Mouse (Mus musculus): Measurements from ENCODE around the gene Srsf10. TPM values are rescaled to one million over a fixed set of nuclear protein-coding genes. Genes with fewer than 3 reads are reported as not detected.

Srsf10 gene
- polyA plus RNA-seq, 1 experiment from 2014 or later: 190 TPM

DNA sequence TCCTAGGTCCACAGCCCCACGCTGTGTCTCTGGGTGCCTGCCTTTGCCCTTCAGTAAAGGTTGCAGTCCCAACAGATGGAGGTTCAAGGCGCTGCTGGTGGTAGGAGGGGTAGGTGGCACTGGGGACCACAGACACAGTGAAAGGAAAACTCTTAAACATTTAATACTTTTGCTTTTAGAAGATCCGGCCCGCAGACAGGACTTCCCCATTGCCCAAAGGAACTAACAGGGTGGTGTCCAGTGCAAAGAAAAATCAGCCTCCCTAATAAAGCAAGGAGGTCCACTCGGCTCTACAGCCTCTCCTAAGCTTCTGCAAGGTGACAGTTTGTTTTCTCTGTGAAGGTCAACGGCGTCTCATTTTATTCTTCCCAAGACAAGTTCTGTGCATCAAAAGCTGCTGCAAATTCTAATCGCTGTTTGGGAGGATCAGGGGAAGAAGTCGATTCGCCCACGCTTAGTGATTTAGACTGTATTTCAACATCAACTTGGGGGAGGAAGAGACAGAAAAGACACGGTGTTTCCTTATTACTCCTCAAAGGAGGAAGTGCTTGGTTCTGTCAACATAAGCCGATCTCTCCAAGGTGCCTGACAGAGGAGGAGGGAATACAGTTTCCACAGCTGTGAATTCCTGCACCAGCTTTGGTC, 63.2 kb downstream of the Srsf10 start:
- ATAC-seq: no peak
- H3K4me3 ChIP-seq (ENCODE audit: low read depth, low read length): no peak overlapping the region
- H3K27me3 ChIP-seq (ENCODE audit: control insufficient read depth, insufficient read depth, low read depth, low read length): no peaks in the 10 kb centered on the region
- peaks cover 8% of the 10 kb centered on the region for H3K4me1 ChIP-seq (ENCODE audit: control insufficient read depth, insufficient read depth, low read length)
- H3K36me3 ChIP-seq (ENCODE audit: control insufficient read depth, insufficient read depth, low read length): no peaks in the 10 kb centered on the region; the same call in 1 of the 2 replicates
- no peak overlapping the region for H3K9ac ChIP-seq (ENCODE audit: low read depth, low read length)
- no peak overlapping the region for H3K4me2 ChIP-seq (ENCODE audit: low read length)
- no peak overlapping the region for H3K27ac ChIP-seq (ENCODE audit: low read length)
- no peaks in the 10 kb centered on the region for H3K9me3 ChIP-seq (replicated peaks; ENCODE audit: control insufficient read depth, low read length, poor library complexity, severe bottlenecking)
- 91% methylated on average over 13 of the region's 13 CpGs for WGBS

DNA sequence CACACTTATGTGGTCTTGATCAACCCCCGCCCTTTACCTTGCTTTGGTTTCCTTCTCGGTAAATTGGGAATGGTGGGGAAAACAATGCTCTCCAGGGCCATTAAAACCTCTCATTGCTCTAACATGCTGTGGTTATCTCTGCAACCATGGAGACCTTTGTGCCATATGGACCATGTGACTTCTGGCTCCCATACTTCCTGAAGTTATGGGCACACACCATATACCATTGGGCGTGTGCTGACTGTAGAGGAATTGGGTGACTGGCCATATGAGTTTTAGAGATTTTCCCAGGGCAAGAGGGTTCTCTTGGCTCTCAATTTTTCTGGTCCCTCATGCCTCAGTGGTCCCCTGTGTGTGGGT, 63.7 kb downstream of the Srsf10 start:
- no peaks in the 10 kb centered on the region for H3K9me3 ChIP-seq (replicated peaks; ENCODE audit: control insufficient read depth, low read length, poor library complexity, severe bottlenecking)
- H3K4me3 ChIP-seq (ENCODE audit: low read depth, low read length): no peak overlapping the region
- H3K4me2 ChIP-seq (ENCODE audit: low read length): no peak overlapping the region
- peaks cover 8% of the 10 kb centered on the region for H3K4me1 ChIP-seq (ENCODE audit: control insufficient read depth, insufficient read depth, low read length)
- H3K9ac ChIP-seq (ENCODE audit: low read depth, low read length): no peak overlapping the region
- no peak for ATAC-seq
- H3K27me3 ChIP-seq (ENCODE audit: control insufficient read depth, insufficient read depth, low read depth, low read length): no peaks in the 10 kb centered on the region
- WGBS: 93% methylated on average over 3 of the region's 3 CpGs
- no peaks in the 10 kb centered on the region; the same call in 1 of the 2 replicates for H3K36me3 ChIP-seq (ENCODE audit: control insufficient read depth, insufficient read depth, low read length)
- H3K27ac ChIP-seq (ENCODE audit: low read length): no peak overlapping the region

Other genes starting within 250 kb of the Srsf10 start
- gene Ifnlr1, start 169.5 kb upstream of the Srsf10 start, polyA plus RNA-seq (2015; fragmentation: Nextera tagmentation; extraction: Ambion mirVana): 0.20 and 0.31 TPM in 2 replicates
- not detected in 2 replicates for gene Il22ra1, start 127.6 kb upstream of the Srsf10 start, polyA plus RNA-seq (2015; fragmentation: Nextera tagmentation; extraction: Ambion mirVana)
- 0.45 and 0.57 TPM in 2 replicates for gene Myom3, start 96.0 kb upstream of the Srsf10 start, polyA plus RNA-seq (2015; fragmentation: Nextera tagmentation; extraction: Ambion mirVana)
- gene Pnrc2, start 18.1 kb downstream of the Srsf10 start, polyA plus RNA-seq (2015; fragmentation: Nextera tagmentation; extraction: Ambion mirVana): 94.2 and 97.5 TPM in 2 replicates
- gene Cnr2, start 39.6 kb downstream of the Srsf10 start, polyA plus RNA-seq (2015; fragmentation: Nextera tagmentation; extraction: Ambion mirVana): 0.06 and 0.14 TPM in 2 replicates
- gene Fuca1, start 65.0 kb downstream of the Srsf10 start, polyA plus RNA-seq (2015; fragmentation: Nextera tagmentation; extraction: Ambion mirVana): 66.0 and 70.1 TPM in 2 replicates
- gene Hmgcl, start 90.7 kb downstream of the Srsf10 start, polyA plus RNA-seq (2015; fragmentation: Nextera tagmentation; extraction: Ambion mirVana): 59.3 and 68.6 TPM in 2 replicates
- 41.2 and 47.7 TPM in 2 replicates for gene Gale, start 108.0 kb downstream of the Srsf10 start, polyA plus RNA-seq (2015; fragmentation: Nextera tagmentation; extraction: Ambion mirVana)
- gene Lypla2, start 116.9 kb downstream of the Srsf10 start, polyA plus RNA-seq (2015; fragmentation: Nextera tagmentation; extraction: Ambion mirVana): 209 and 230 TPM in 2 replicates
- 68.3 and 72.0 TPM in 2 replicates for gene Pithd1, start 131.5 kb downstream of the Srsf10 start, polyA plus RNA-seq (2015; fragmentation: Nextera tagmentation; extraction: Ambion mirVana)
- 26.7 and 28.7 TPM in 2 replicates for gene Eloa, start 166.0 kb downstream of the Srsf10 start, polyA plus RNA-seq (2015; fragmentation: Nextera tagmentation; extraction: Ambion mirVana)
- gene Rpl11, start 197.7 kb downstream of the Srsf10 start, polyA plus RNA-seq (2015; fragmentation: Nextera tagmentation; extraction: Ambion mirVana): 245 and 251 TPM in 2 replicates

Measured in midbrain, embryonic 16.5 days (tissue).